10 mouse cellular contexts compared by ENCODE assay signal in genomic region chr2:72035616-72036015, GRCm38 (mm10). TPM values are rescaled to one million over a fixed set of nuclear protein-coding genes. Genes with fewer than 3 reads are reported as not detected.
DNase-seq lines count a peak whose midpoint lies in the region; ATAC-seq and TF ChIP-seq lines count a peak whose summit lies in the region.
"Had no signal": no experiment of that assay in that cellular context is flagged by ENCODE, and none has a peak within 500 bp of the region (broad histone marks: within the 10 kb centered on the region; RNA-seq: fewer than 3 reads in every experiment).

No protein-coding gene starts in this region.

- H3K4me2 ChIP-seq in kidney, postnatal 0 days (ENCODE audit: low read length): no peak overlapping the region
- H3K4me2 ChIP-seq in midbrain, embryonic 14.5 days (ENCODE audit: low read length): no peak overlapping the region
- H3K4me2 ChIP-seq: embryonic facial prominence, embryonic 12.5 days; limb, embryonic 13.5 days had no signal

- ATAC-seq in kidney, postnatal 0 days (replicated peaks; ENCODE audit: low FRiP score, low read depth): no peak
- ATAC-seq in hematopoietic stem cell, adult 5-6 weeks (replicated peaks in 1 of 2; ENCODE audit: insufficient read depth in 1 of 2, low FRiP score in 2 of 2, low TSS enrichment in 1 of 2, low read depth in 1 of 2, poor library complexity in 2 of 2, severe bottlenecking in 2 of 2): peak; percentile 68 to 69
- ATAC-seq in midbrain, embryonic 14.5 days (ENCODE audit: low FRiP score, low TSS enrichment): no peak

- DNase-seq in kidney, postnatal 0 days (ENCODE audit: low spot score): peak; percentile 22
- no peak for DNase-seq in kidney, adult 9 months
- DNase-seq in 3134 (ENCODE audit: extremely low read depth, insufficient read length, low spot score) (peak; percentile 20), MEL (ENCODE audit: low read depth, low spot score) (peak; percentile 16)
- peak; percentile 83 to 85 for DNase-seq in cerebellum, adult 18-20 months
- DNase-seq in thymus, postnatal 25 days: peak; percentile 52
- no peak for DNase-seq in midbrain, embryonic 14.5 days

- peak; percentile 66 for TF ChIP-seq CTCF in kidney, postnatal 0 days (IDR thresholded peaks at IDR 0.05; ENCODE audit: low read depth)
- TF ChIP-seq CTCF in MEL (IDR thresholded peaks at IDR 0.05 in 2 of 3, conservative IDR thresholded peaks at IDR 0.05 in 1 of 3; ENCODE audit: control insufficient read depth in 1 of 3, insufficient read depth in 1 of 3, low read depth in 2 of 3, low read length in 3 of 3, poor library complexity in 1 of 3, severe bottlenecking in 1 of 3): peak; percentile 33 to 62 (median 53); a peak in 5 of 6 replicates

- TF ChIP-seq RAD21 in MEL (IDR thresholded peaks at IDR 0.05; ENCODE audit: low read depth, low read length): peak; percentile 40

- no peak for TF ChIP-seq POLR2A in MEL (IDR thresholded peaks at IDR 0.05; ENCODE audit: control insufficient read depth in 1 of 2, insufficient read depth in 1 of 2, low read depth in 1 of 2, low read length in 2 of 2, poor library complexity in 1 of 2)

- no peak overlapping the region for H3K9ac ChIP-seq in kidney, postnatal 0 days (ENCODE audit: low read depth, low read length)
- no peak overlapping the region for H3K9ac ChIP-seq in MEL (ENCODE audit: control insufficient read depth, low read depth, low read length, poor library complexity, severe bottlenecking)
- no peak overlapping the region for H3K9ac ChIP-seq in midbrain, embryonic 14.5 days (replicated peaks; ENCODE audit: low read length)
- H3K9ac ChIP-seq: embryonic facial prominence, embryonic 12.5 days; limb, embryonic 13.5 days had no signal

- no peaks in the 10 kb centered on the region for H3K27me3 ChIP-seq in kidney, postnatal 0 days (ENCODE audit: insufficient read depth, low read length)
- no peaks in the 10 kb centered on the region for H3K27me3 ChIP-seq in MEL (ENCODE audit: control insufficient read depth in 1 of 2, insufficient read depth in 2 of 2, low read length in 2 of 2)
- no peaks in the 10 kb centered on the region for H3K27me3 ChIP-seq in midbrain, embryonic 14.5 days (ENCODE audit: control insufficient read depth, insufficient read depth, low read length)
- H3K27me3 ChIP-seq: embryonic facial prominence, embryonic 12.5 days; limb, embryonic 13.5 days had no signal

- H3K36me3 ChIP-seq in kidney, postnatal 0 days (ENCODE audit: insufficient read depth, low read length): no peaks in the 10 kb centered on the region
- H3K36me3 ChIP-seq in MEL (ENCODE audit: control insufficient read depth in 1 of 2, insufficient read depth in 2 of 2, low read length in 2 of 2): no peaks in the 10 kb centered on the region
- no peaks in the 10 kb centered on the region for H3K36me3 ChIP-seq in midbrain, embryonic 14.5 days (ENCODE audit: control insufficient read depth, insufficient read depth, low read length)
- H3K36me3 ChIP-seq: embryonic facial prominence, embryonic 12.5 days; limb, embryonic 13.5 days had no signal

- 54% methylated on average over 8 of the region's 8 CpGs for WGBS in kidney, postnatal 0 days
- 56% methylated on average over 8 of the region's 8 CpGs for WGBS in midbrain, embryonic 14.5 days

- H3K4me1 ChIP-seq in kidney, postnatal 0 days (replicated peaks; ENCODE audit: insufficient read depth, low read length): no peaks in the 10 kb centered on the region
- no peaks in the 10 kb centered on the region for H3K4me1 ChIP-seq in MEL (ENCODE audit: control insufficient read depth in 1 of 2, insufficient read depth in 2 of 2, low read length in 2 of 2)
- no peaks in the 10 kb centered on the region for H3K4me1 ChIP-seq in midbrain, embryonic 14.5 days (ENCODE audit: control insufficient read depth, insufficient read depth, low read length)
- H3K4me1 ChIP-seq: embryonic facial prominence, embryonic 12.5 days had no signal

- H3K4me3 ChIP-seq in kidney, postnatal 0 days (replicated peaks; ENCODE audit: low read depth, low read length): no peak overlapping the region
- no peak overlapping the region for H3K4me3 ChIP-seq in MEL (ENCODE audit: control insufficient read depth in 1 of 2, insufficient read depth in 1 of 2, low read depth in 2 of 2, low read length in 2 of 2)
- H3K4me3 ChIP-seq in midbrain, embryonic 14.5 days (replicated peaks; ENCODE audit: low read depth, low read length): no peak overlapping the region
- H3K4me3 ChIP-seq: embryonic facial prominence, embryonic 12.5 days; limb, embryonic 13.5 days had no signal

- no peak overlapping the region for H3K27ac ChIP-seq in kidney, postnatal 0 days
- H3K27ac ChIP-seq in MEL (ENCODE audit: control insufficient read depth, low read depth, low read length): no peak overlapping the region
- no peak overlapping the region for H3K27ac ChIP-seq in midbrain, embryonic 14.5 days (replicated peaks; ENCODE audit: low read depth, low read length)
- H3K27ac ChIP-seq: embryonic facial prominence, embryonic 12.5 days; limb, embryonic 13.5 days had no signal

- no peak for TF ChIP-seq EP300 in MEL (IDR thresholded peaks at IDR 0.05; ENCODE audit: low read depth in 1 of 2, low read length in 2 of 2)

- no peaks in the 10 kb centered on the region for H3K79me2 ChIP-seq in MEL (ENCODE audit: control insufficient read depth, insufficient read depth, low read length, poor library complexity)

- no peaks in the 10 kb centered on the region for H3K9me3 ChIP-seq in kidney, postnatal 0 days (replicated peaks; ENCODE audit: low read length)
- no peaks in the 10 kb centered on the region for H3K9me3 ChIP-seq in MEL (replicated peaks; ENCODE audit: insufficient read depth, low read length)
- H3K9me3 ChIP-seq in midbrain, embryonic 14.5 days (ENCODE audit: control insufficient read depth, low read length): no peaks in the 10 kb centered on the region
- H3K9me3 ChIP-seq: embryonic facial prominence, embryonic 12.5 days; limb, embryonic 13.5 days had no signal

TF ChIP-seq in MEL, 35 proteins besides CTCF, POLR2A, EP300 and RAD21:
- TF ChIP-seq RCOR1 (IDR thresholded peaks at IDR 0.05; ENCODE audit: low read depth, low read length) (no peak), KAT2A (conservative IDR thresholded peaks at IDR 0.05; ENCODE audit: low read depth, low read length) (no peak), JUND (IDR thresholded peaks at IDR 0.05; ENCODE audit: low read depth, low read length) (no peak), SMC3 (IDR thresholded peaks at IDR 0.05; ENCODE audit: low read depth, low read length) (peak; percentile 19; the same call in 1 of the 2 replicates), USF1 (IDR thresholded peaks at IDR 0.05; ENCODE audit: low read depth, low read length) (no peak), ZC3H11A (IDR thresholded peaks at IDR 0.05; ENCODE audit: low read depth, low read length) (no peak), MXI1 (IDR thresholded peaks at IDR 0.05; ENCODE audit: low read depth, low read length) (no peak), MYB (IDR thresholded peaks at IDR 0.05; ENCODE audit: low read depth, low read length) (no peak)
TF ChIP-seq in MEL: peak in this region for 1.

RNA-seq across cellular contexts. Expression of gene Rapgef4, which starts 54.6 kb away (rescaled TPM):
- polyA plus RNA-seq in kidney, postnatal 0 days (2015; fragmentation: Nextera tagmentation; extraction: Ambion mirVana): 4.6 and 4.8 TPM in 2 replicates
- total RNA-seq in MEL (2012; rRNA removed): not detected in 2 replicates
- not detected for polyA plus RNA-seq in MEL (2012; ENCODE audit: insufficient read depth in 1 of 2, insufficient read length in 2 of 2, low read depth in 1 of 2, low replicate concordance in 2 of 2, missing spikeins in 1 of 2)
- total RNA-seq in hematopoietic stem cell, adult 5-6 weeks (2017): 3.0 and 6.4 TPM in 2 replicates
- 18.3 and 25.6 TPM in 2 replicates for polyA plus RNA-seq in midbrain, embryonic 14.5 days (2014; fragmentation: Nextera tagmentation; extraction: Ambion mirVana)

Comparison
In these comparisons a context has a peak if more than half of its experiments do, and no peak if none do; other contexts are left out.
1. DNase-seq: peak in kidney, postnatal 0 days (single experiment), 3134 (single experiment), MEL (single experiment), cerebellum, adult 18-20 months (2 of 2) and thymus, postnatal 25 days (single experiment); none in kidney, adult 9 months (single experiment) and midbrain, embryonic 14.5 days (single experiment).
2. ATAC-seq: peak in hematopoietic stem cell, adult 5-6 weeks (2 of 2); none in kidney, postnatal 0 days (single experiment) and midbrain, embryonic 14.5 days (single experiment).